Mouse (Mus musculus) limb, embryonic 10.5 days (tissue): Measurements from ENCODE around the gene Dnah17. TPM values are rescaled to one million over a fixed set of nuclear protein-coding genes. Genes with fewer than 3 reads are reported as not detected.

Experiments used
- DNase-seq: peaks from one replicate; pipeline ENCODE4 v3.0.0-alpha.2; 2017; ENCODE audit warnings: low spot score
- H3K27ac ChIP-seq: fragments of 300-500 bp; sonication (generic); 2 replicates; pipeline ENCODE4 v1.5.1; 2016; ENCODE audit warnings: mild to moderate bottlenecking
- H3K27me3 ChIP-seq: fragments of 300-500 bp; sonication (generic); 2 replicates; pipeline ENCODE4 v1.6.1; 2016; ENCODE audit warnings: low read depth, mild to moderate bottlenecking; ENCODE audit not compliant: poor library complexity, severe bottlenecking
- H3K36me3 ChIP-seq: fragments of 300-500 bp; sonication (generic); 2 replicates; pipeline ENCODE4 v1.6.1; 2016; ENCODE audit warnings: mild to moderate bottlenecking, moderate library complexity
- H3K4me1 ChIP-seq: fragments of 300-500 bp; sonication (generic); 2 replicates; pipeline ENCODE4 v1.6.1; 2016
- H3K4me3 ChIP-seq: fragments of 300-500 bp; sonication (generic); 2 replicates; pipeline ENCODE4 v1.5.1; 2016; ENCODE audit warnings: mild to moderate bottlenecking, moderate library complexity
- H3K9me3 ChIP-seq: fragments of 300-500 bp; sonication (generic); replicated peaks from 2 replicates; pipeline ENCODE4 v1.6.1; 2016; ENCODE audit warnings: mild to moderate bottlenecking
- WGBS: fragments of 180-500 bp; shearing (Covaris S2); methylation state at CpG from one replicate; pipeline ENCODE4 v1.1.7; 2016; 5-methylcytosine and 5-hydroxymethylcytosine counted together
- microRNA-seq: library from miRNA; unstranded; fragments of <30 nt; microRNA quantifications from one replicate; pipeline ENCODE4, GENCODE M21; 2017
- polyA plus RNA-seq: library from polyadenylated mRNA; unstranded; fragments of >200 nt; fragmentation: Nextera tagmentation; extraction: Ambion mirVana; gene quantifications from 2 replicates; pipeline ENCODE4 v1.2.1, GENCODE M21; 2016

Dnah17 gene
- polyA plus RNA-seq, 1 experiment from 2014 or later: 0.23 TPM

DNA sequence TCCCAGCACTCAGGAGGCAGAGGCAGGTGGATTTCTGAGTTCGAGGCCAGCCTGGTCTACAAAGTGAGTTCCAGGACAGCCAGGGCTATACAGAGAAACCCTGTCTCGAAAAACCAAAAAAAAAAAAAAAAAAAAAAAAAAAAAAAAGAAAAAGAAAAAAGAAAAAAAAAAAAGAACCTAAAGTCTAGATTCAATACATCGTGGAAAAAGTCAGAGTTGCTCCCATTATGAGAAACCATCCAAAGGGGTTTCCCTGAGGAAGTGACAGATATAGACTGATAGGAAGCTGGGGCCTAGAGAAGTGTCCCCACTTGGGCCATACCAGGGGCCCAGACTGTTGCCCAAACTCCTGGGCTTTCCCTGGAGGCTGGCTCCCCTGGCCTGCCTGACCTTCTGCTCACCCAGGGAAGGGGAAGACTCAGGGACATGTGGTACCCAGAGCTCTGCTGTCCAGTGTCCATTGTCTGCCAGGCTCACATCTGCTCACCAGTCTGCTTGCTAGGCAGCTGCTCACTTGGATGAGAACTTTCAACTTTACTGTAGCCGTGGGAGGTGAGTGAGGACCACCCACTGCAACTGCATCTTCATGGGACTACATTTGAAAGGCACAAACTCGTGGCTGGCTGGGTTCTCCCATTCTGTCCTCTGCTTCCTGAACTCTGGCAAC, 152.6 kb downstream of the Dnah17 start:
- Histone ChIP-seq H3K27me3 (peaks cover 33% of the 10 kb centered on the region), H3K4me3 (no peak overlapping the region), H3K9me3 (no peaks in the 10 kb centered on the region), H3K4me1 (peaks cover 30% of the 10 kb centered on the region), H3K36me3 (no peaks in the 10 kb centered on the region), H3K27ac (no peak overlapping the region)
- 63% methylated on average over 5 of the region's 5 CpGs for WGBS
- DNase-seq: no peak

DNA sequence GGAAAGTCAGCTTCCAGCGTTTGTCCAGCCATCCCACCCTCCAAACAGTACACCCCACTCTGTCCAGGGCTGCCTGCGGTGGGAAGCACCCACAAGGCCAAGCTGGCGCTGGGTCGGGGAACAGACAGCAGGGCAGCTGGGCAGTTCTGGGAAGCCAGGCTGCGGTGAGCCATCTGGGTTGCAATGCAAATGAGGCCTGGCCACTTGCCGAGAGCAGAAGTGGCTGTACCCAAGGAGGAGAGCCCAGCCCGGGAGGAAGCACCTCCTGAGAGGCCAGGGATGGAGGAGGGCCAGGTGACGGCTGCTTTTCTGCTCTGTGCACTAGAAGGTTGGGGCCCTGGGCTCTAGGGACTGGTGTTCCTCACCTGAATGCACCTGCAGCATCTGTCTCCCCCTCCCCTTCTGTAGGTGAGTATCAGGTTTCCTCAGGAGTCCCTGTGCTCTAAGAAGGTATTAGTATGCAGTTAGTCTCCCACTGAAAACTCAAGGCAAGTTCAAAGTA, 154.3 kb downstream of the Dnah17 start:
- Histone ChIP-seq H3K4me3 (no peak overlapping the region), H3K27me3 (peaks cover 44% of the 10 kb centered on the region), H3K4me1 (peaks cover 33% of the 10 kb centered on the region), H3K27ac (peak overlapping the region; percentile 81), H3K36me3 (no peaks in the 10 kb centered on the region), H3K9me3 (no peaks in the 10 kb centered on the region)
- WGBS: 6% methylated on average over 8 of the region's 8 CpGs
- DNase-seq: no peak

DNA sequence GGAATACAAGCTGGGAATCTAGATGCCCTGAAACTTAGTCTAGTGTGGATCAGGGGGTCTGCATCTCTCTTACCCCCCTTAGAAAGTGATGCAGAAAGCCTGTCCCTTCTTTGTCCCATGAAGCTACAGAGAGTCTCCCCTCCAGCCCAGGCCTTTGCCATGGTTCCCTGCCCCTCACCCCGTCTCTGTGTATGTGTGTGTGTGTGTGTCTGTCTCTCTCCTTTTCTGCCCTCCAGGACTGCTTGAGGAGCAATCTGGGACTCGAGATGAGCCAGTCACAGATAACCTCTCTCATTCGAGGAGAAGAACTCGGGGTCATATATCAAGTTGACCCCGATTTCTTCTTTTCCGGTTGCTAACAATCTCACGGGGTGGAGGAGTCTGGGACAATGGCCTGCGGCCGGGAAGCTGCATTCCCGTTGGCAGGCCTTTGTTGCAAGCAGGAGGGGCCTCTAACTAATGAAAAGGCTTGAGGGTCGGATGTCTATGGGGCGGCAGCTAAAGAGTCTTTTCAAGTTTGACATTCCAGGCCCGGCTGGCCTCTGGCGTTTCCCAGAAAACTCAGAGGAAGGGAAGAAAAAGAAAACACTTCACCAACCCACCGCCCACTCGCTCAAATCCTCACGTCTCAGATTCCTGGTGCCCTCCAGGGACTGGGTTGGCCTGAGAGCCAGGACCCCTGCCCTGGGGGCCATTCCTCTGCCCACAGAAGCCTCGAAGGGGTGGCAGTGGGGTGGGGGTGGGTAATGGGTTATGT, 155.0 kb downstream of the Dnah17 start:
- Histone ChIP-seq H3K4me1 (peaks cover 33% of the 10 kb centered on the region), H3K27ac (peak overlapping the region; percentile 81), H3K27me3 (peaks cover 51% of the 10 kb centered on the region), H3K9me3 (no peaks in the 10 kb centered on the region), H3K36me3 (no peaks in the 10 kb centered on the region), H3K4me3 (peak overlapping the region; percentile 20)
- WGBS: 6% methylated on average over 18 of the region's 18 CpGs
- peak; percentile 57 for DNase-seq

DNA sequence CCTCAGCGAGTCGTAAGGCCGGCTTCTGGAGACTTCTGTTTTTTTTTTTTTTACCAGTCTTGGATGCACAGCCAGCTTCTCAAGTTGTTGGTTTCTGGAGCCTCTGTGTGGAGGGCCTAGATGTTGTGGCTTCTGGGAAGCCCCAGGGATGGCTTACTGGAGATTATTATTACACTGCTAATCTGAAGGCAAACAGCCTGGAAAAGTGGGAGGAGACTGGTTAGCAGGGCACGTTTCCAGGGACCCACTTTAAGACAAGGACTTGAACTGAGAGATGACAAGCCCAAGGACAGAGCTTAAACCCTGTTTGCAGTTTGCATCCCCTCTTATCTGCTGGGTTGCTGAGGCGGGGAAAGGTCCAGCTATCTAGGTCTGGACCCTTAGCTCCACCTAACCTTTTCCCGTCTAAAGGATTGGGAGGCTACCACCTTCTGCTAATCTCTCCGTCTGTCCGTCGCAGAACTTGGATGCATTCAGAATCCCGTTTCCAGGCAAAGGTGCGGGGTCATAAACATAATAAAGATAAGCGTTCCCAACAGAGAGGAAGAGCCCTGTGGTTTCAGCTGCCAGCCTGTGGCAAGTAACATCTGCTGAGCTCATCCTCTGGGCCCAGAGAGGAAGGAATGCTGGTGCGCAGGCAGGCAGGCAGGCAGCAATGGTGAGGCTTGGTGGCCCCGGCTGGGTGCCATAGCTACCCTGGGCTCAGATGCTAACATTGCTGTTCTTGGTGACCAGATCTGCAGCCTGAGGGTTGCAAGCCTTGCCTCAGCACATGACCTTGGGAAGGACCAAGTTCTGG, 155.9 kb downstream of the Dnah17 start:
- Histone ChIP-seq H3K4me3 (no peak overlapping the region), H3K9me3 (no peaks in the 10 kb centered on the region), H3K27me3 (peaks cover 54% of the 10 kb centered on the region), H3K4me1 (peaks cover 39% of the 10 kb centered on the region), H3K36me3 (no peaks in the 10 kb centered on the region), H3K27ac (peak overlapping the region; percentile 81)
- WGBS: 38% methylated on average over 14 of the region's 14 CpGs
- DNase-seq: no peak

DNA sequence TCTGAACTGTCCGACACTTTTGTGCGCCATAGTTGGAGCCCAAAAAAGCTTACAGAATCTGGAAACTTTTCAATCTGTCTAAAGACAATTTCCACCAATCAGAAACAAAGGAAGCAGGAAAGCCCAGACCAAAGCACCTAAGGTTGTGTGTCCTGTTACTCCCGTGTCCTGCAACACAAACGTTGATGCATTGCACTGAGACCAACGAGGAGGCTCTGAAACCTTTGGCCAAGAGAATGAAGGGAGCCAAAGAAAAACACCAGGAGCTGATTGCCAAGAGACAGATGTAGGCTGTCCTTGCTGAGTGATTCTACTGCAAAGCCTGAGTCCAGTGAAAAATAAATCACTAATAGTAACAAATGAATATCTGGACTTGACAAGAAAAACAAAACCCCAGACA, 156.9 kb downstream of the Dnah17 start:
- no peak for DNase-seq
- Histone ChIP-seq H3K4me1 (peaks cover 48% of the 10 kb centered on the region), H3K27ac (no peak overlapping the region), H3K36me3 (no peaks in the 10 kb centered on the region), H3K9me3 (no peaks in the 10 kb centered on the region), H3K27me3 (peaks cover 54% of the 10 kb centered on the region), H3K4me3 (no peak overlapping the region)
- WGBS: 41% methylated on average over 5 of the region's 5 CpGs

DNA sequence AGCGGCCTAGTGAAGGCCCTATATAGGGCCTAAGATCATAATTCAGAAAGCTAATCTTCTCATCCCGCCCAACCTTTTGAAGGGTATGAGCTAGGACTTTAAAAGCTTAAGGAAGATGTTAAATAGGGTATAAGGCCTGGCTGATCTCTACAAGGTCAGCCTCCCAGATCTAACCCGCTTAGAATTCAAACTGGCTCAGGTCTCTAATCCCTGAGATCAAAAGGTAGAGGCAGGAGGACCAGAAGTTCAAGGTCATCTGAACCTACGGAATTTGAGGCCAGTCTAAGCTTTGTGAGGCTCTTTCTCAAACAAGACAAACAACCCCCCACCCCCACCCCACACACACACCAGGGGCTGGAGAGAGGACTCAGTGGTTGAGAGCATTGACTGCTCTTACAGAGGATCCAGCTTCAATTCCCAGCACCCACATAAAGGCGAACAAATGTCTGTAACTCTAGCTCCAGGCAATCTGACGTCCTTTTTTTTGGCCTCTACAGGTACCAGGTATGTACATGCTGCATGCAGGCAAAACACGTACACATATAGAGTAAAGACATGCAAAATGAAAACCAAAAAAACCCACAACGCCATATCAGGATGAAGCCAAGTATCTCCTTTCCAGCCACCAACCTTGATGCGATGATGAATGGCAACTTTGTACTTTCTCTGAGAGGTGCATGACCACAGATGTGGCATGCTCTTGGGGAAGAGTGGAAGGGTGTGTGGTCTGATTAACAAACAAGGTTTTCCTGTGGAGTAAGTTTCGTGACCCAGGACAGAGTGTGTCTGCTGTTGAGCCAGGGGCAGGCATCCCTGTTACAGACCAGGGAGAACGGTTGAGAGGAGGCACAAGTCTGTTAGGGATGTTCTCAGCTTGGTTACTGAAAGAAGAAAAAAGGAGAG, 157.5 kb downstream of the Dnah17 start:
- peaks cover 55% of the 10 kb centered on the region for H3K4me1 ChIP-seq
- H3K36me3 ChIP-seq: no peaks in the 10 kb centered on the region
- H3K27me3 ChIP-seq: peaks cover 56% of the 10 kb centered on the region
- no peaks in the 10 kb centered on the region for H3K9me3 ChIP-seq
- DNase-seq: no peak
- 57% methylated on average over 11 of the region's 11 CpGs for WGBS
- H3K4me3 ChIP-seq: no peak overlapping the region
- no peak overlapping the region for H3K27ac ChIP-seq

Small RNAs within 50 kb of the gene (microRNA-seq; reads per million reads assigned to microRNA genes)
- gene Mir6933: not detected

Other genes with a start within 250 kb of the Dnah17 start
- gene Socs3, start 160.6 kb downstream of the Dnah17 start, polyA plus RNA-seq: 11.2 and 13.2 TPM in 2 replicates
- gene Pgs1, start 144.3 kb downstream of the Dnah17 start, polyA plus RNA-seq: 47.1 and 47.4 TPM in 2 replicates
- 17.9 and 22.6 TPM in 2 replicates for gene Cyth1, start 118.0 kb upstream of the Dnah17 start, polyA plus RNA-seq
- gene Usp36, start 159.6 kb upstream of the Dnah17 start, polyA plus RNA-seq: 25.6 and 27.4 TPM in 2 replicates
- 0.61 and 1.1 TPM in 2 replicates for gene Cep295nl, start 211.9 kb upstream of the Dnah17 start, polyA plus RNA-seq
- gene Timp2, start 225.1 kb upstream of the Dnah17 start, polyA plus RNA-seq: 35.4 and 49.6 TPM in 2 replicates